Mouse (Mus musculus): ENCODE results near the gene Socs4.
"Not testable (repeated sequence)": the region's sequence is repeated elsewhere in the genome, so short reads cannot be mapped to it uniquely, and the experiment has no call there.

The Socs4 gene

DNA sequence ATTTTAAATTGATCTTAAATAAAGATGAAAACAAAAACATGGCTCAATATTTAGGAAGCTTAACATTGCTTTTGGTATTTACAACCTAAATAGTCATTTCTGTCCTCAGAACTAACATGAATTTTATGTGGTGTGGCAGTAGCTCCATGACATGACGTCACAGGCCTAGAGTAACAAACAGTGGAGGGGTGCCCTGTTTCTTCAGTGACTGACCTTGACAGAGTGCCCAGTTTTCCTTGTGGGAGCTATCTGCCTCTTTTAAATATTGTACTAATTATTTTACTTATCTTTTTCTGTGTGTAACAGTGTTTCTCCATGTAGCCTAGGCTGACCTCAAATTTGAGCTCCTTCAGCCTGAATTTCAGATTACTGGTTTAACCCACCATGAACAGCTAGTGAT, 15.0 kb downstream of the Socs4 start:
- DNase-seq, result no peak

DNA sequence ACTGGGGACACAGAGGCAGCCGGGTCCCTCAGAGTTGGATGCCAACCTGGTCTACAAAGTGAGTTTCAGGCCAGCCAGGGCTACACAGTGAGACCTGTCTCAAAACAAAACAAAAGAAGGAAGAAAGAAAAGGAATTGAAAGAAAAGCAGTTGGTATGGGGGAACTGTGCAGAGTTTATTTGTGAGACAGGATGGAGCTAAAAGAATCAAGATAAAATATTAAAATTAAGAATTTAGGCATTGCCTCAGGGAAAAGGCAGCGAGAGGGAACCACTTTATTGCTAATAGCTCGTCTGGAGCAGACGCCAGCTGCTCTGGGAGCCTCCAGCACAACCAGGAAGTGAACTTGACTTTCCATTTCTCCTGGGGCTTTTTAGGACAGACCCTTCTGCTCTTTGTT, 17.4 kb downstream of the Socs4 start:
- no peak for DNase-seq

DNA sequence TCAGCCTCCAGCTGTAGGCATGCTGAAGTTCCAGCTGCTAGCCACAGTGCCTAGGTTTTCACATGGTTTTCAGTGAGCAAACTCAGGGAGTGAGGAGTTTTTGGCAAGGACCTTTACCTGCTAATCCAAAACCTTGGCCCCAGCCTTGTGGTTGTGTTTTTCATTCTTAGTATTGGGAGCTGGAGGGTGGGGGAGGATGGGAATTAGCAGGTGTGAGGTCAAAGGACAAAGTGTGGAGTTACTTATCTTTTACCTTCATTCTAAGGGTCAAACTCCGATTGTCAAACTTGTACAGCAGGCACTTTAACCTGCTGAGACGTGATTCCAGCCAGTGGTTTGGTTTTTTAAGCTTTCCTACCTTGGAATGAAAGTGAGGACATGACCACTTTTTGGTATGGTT, 19.5 kb downstream of the Socs4 start:
- no peak for DNase-seq

DNA sequence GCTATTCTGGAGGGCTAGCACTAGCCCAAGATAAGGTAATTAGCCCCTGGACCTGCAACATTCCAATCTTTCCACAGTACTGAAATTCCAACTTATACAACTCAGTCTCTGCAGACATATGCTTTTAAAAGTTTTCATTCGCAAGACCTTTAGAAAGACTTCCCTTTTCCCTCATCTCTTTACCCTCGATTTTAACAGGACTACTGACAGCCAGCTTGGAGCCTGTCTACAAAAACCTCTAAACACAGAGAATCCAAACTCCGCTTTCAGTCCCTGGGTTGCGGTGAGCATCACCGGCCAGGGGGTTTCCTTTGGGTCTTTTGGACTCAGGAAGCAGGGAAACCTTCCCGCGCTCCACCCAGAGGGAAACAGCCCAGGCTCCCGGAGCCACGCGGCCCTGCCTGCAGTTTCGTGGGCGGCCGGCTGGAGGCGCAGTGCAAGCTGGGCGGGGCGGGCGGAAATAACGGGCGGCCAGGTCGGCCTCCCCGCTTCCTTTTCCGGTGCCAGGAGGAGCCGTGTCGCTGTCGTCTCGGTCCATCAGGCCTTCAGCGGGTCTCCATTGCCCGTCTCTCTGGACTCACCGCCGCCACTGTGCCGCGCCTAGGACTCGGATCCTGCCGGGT, 21.2 kb downstream of the Socs4 start, which contains the start of gene Mapk1ip1l:
TSS of gene Mapk1ip1l (plus strand) at position 482 of the 623 bp plus-strand sequence.
- peak; percentile 86 for DNase-seq

DNA sequence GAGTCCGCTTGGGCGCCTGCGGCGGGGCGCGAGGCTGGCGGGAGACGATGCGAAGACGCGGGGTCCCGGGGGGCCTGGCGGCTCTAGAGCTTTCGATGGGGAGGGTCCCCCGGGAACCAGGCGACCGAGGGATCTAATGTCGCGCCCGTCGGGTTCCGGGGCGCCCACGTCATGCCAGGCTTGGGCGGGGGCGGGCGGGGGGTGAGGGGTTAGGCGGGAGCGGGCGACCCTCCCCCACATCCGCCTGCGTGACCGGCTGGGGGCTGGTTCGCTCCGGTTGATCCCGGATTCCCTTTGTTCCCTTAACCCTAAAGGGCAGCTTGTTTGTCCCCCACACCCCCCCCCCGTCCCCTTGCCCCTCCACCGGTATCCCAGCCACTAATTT, 21.7 kb downstream of the Socs4 start:
- no peak for DNase-seq

DNA sequence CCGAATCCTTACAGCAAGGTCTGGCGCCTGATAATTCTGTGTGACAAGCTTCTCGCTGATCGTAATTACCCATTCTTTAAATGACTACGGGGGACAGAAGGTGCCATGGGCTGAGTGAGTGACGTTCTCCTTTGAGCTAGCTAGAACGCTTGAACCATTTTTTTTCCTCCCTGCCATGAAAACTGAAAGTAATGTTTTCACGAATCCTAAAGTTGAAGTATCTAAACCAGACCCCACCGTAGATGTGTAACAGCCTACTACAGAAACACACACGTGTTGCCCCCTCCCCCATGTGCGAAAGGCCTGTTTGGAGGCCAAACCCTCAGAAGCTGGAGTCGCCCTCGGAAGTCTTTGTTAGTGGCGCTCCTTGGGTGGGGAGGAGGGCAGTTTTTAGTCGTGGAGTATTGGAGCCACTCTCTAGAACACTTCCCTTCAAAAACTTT, 22.1 kb downstream of the Socs4 start:
- no peak for DNase-seq

DNA sequence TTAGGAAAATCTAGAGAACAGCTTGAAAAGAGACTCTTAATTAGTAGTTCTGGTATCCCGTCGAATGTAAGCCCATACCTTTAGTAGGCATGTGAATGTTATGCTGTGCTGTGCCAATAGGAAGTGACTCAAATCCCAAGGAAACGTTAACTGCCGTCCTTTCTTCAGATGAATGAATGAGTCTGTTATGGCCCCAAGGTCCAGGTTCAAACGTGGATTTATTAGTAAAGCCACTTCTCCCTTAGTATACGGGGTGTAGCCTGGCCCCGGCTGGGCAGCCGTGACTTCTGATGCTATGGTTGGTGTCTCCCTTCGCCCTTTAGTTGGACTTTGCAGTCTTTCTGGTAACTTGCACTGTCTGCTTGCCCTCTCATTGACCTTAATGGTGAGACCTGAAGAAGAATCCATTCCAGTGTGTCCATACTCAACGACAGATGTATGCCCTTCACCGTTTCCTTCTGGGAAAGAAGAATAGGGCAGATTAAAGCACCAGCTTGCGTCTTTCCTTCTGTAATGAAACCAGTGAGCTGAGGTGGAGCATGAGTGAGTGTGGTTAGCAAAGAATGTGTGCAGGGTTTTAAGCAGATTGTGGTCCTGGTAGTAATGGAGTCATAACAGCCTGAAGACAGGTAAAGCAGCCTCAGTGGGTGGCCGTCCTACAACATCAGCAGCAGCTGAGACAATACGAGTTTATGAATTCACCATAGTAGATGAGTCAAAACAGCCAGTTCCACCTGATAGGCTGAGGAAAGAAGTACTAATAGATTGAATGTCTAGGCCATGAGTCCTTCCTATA, 26.4 kb downstream of the Socs4 start:
- DNase-seq, result no peak

DNA sequence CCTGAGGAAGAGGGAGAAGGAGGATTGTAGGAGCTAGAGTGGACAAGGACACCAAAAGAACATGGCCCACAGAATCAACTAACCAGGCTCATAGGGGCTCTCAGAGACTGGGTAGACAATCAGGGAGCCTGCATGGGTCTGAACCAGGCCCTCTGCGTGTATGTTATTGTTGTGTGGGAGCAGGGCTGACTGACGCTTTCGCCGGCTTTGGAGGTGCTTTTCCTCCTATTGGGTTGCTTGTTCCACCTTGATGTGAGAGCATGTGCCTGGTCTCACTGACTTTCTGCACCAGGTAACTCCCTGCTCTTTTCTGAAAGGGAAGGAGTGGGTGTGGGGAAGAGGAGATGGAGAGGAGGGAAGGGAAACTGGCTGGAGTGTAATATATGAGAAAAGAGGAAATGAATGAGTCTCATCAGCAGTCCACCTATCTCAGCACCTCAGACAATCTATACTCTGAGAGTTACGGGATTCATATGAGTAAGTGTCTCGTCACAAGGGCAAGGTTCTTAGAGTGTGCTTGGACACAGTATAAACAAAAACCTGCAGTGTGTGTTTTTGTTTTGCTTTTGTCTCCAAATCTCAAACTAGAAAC, 28.2 kb downstream of the Socs4 start:
- no peak for DNase-seq

DNA sequence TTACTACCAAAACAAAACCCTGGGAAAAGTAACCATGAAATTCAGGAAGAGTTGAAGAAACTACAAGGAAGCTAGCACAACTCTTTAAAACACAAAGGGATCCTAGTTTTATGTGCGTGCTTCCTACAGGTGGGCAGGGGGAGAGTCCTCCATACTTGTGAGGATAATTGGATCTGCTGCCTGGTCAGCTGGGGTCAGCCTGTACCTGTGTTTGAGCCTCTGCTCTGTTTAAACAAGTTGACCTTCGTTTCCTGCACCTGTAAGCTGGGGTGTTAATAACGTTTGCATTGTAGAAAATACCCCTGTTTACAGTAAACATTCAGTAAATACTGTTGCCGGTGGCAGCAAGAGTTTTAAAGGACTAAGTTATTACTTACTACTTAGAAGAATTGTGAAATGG, 29.2 kb downstream of the Socs4 start:
- no peak for DNase-seq

DNA sequence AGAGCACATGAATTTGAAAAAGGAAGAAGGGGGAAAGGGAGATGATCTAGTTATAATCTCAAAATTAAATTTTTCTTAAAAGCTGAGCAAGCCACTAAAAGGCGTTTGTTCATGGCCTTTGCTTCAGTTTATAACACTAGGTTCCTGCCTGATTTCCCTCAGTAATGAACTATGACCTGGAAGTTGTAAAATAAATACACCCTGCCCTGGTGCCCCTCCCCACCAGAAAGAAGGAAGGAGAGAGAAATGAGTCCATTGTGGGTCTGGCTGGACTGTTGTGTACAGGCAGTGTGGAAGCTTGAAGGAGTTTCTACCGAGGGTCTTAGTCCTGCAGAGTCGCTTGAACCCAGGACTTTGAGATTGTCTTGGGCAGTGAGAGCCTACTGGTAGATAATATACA, 30.9 kb downstream of the Socs4 start:
- no peak for DNase-seq

DNA sequence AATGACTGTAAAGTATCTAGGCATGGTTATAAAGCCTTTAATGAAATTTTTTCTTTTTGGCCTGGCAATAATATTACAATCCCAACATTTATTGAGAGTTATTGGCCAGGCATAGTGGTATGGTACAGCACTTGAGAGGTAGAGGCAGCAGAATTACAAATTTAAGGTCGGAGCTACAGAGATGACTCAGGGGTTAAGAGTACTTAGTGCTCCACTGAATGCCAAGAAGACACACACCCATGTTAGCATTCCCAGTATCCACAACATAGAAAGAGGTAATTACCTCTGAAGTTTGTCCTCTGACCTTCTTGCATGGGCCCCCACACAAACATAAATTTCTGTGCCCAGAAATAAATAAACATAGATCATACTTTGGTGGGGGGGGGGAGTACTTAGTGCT, 32.3 kb downstream of the Socs4 start:
- DNase-seq, result no peak

DNA sequence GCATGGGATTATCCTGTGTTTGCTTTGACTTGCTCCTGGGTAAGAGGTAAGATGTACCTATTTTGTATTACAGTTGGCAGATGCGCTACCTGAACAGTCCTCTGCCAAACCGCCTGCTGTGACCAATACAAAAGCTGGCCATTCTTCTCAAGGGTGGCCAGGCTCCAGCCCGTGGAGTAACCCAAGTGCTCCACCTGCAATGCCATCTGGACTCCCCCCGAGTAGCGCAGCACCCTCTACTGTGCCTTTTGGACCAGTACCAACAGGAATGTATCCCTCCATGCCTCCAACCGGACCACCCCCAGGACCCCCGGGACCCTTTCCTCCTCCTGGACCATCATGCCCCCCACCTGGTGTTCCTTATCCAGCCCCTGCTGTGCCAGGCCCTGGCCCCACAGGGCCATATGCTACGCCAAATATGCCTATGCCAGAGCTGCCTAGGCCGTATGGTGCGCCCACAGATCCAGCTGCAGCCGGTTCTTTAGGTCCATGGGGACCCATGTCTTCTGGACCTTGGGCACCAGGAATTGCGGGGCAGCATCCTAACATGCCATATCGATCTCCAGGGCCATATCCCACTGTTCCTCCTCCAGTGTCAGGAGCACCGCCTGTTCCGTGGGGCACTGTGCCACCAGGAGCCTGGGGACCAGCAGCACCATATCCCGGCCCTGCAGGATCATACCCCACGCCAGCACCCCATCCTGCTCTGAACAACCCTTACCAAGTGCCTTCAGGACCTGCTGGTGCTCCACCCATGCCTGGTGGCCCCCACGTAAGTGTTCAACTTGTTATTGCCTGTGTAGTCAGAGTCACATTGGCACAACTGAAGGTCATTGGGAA, 33.8 kb downstream of the Socs4 start:
- DNase-seq, result peak; percentile 92

DNA sequence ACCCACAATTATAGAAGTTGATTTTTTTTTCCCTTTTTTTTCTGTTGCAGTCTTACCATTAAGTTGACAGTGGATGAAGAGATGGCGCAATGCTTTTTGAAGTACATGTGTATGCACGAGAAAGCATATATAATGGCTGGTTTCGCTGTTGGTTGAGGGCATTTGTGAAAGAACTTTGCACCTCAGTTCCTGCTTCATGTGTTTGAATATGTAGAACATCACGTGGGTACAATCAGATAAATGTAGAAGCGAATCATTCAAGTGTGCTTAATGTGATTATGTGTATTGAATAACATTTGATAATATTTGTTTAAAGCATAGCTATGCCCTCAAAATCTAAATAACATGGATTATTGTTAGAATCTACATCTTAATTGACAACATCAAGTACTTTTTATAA, 42.6 kb downstream of the Socs4 start:
- DNase-seq, result no peak

DNA sequence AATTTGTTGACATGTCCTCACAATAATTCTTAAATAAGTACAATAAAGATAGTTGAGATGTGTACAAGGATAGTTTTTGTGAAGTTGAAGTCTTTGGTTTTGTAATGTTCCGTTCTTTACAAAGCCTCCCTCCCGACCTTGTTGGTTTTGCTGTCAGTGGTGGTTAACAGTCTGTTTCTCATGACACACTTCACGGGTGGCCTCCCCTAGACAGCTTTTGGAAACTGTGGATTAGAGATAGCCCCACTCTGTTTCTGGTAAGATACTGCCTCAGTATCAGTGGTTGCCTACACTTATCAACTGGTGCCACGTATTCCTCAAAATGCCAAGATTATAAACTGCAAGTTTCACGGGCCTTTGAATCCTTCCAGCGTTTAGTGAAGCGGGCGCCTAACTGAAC, 44.9 kb downstream of the Socs4 start:
- not testable (repeated sequence) for DNase-seq

DNA sequence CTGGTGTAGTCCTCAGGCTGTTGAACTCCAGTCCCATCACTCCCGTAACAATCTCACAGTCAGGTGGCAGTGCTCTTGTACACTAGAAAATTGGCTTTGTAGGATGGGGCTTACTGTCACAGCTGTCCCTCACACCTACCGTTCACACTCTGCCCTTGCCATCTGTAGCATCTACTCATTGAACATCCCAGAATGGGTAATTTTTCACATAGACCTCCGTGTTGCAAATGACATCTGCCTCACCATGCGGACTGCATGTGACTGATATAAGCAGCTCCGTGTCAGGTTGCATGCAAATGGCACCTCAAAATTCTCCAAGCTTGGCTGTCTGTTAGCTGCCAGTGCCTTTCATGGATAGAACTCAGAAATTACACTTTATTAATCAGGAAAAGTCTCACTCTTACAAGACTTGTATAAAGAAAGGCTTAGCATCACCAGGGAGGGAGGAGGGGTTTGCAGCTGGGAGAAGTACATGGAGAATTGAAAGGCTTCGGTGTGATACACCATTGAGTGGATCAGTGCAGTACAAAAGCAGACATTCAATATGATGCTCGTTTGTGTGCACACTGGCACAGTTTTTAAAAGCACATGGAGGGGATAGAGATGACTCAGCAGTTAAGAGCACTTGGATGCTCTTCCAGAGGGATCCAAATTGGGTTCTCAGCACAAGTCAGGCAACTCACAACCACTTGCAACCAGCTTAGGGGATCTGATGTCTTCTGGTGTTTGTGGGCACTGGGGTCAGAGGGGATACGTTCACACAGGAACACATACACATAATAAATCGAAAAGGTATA, 49.4 kb downstream of the Socs4 start:
- DNase-seq, result no peak

DNA sequence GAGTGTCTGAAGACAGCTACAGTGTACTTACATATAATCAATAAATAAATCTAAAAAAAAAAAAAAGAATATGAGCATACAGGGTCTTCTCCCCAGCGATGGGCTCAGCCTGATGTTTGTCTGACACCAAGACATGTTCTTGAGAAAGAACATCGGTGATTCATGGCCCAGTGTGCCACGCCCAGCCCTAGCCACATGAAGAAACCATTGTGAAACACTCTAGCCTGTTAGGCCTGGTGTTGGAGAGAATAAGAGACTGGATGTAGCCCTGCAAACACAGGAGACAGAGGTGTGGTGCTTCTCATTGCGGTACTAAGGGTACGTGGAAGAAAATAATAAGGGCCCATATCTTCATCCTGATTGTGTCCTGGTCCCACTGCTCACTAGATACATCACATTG, 50.6 kb downstream of the Socs4 start:
- DNase-seq, result no peak

DNA sequence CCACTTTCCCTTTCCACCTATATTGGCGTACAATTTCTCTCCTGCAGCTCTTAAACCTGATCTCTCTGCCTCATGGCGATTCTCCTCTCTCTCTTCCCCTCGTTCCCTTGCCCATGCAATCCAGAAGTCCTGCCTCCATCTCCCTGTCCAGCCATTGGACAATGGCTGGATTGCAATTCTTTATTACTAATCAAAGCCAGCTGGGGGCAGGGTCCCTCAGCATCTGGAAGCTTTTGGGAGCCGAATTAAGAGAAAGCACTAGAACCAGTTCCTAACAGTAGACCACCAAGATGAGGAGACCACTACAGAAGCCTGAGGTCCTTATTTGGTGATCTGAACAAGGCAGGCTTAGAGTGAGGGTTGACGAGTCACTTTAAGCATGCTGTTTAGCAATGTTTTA, 55.2 kb downstream of the Socs4 start:
- DNase-seq, result no peak

DNA sequence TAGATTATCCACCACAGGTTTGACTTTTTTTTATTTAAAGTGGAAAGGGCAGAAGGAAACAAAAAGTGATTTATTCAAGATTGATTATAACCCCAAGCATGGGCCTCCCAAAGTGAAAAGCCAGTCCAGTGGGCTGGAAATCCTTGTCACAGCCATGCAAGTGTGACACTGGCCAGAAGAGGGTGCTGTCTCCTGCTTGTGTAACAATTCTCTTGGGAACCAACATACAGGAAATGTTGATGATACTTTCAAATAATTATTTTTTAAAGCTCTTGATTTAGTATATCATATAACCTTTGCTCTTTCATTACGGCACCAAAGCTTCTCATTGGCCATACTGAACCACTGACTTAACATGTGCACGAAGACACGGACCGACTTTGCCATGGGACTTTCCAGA, 58.1 kb downstream of the Socs4 start:
- DNase-seq, result no peak

DNA sequence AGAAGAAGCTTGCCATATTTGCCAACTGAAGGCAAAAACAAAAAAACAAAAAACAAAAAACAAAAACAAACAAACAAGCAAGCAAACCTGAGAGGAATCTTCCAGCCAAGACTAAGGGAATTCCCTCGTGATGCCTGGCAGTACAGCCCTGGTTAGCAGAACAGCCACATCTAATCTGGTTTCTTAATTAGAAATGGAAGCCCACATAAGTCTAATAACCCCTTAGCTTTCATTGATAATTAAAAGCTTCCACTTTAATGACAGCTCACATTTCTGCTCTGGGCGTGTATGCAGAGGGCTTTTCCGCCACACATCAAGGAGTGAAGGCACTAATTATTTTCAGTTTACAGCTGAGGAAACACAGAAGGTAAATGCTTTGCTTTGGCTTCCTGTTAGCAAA, 58.6 kb downstream of the Socs4 start:
- no peak for DNase-seq

DNA sequence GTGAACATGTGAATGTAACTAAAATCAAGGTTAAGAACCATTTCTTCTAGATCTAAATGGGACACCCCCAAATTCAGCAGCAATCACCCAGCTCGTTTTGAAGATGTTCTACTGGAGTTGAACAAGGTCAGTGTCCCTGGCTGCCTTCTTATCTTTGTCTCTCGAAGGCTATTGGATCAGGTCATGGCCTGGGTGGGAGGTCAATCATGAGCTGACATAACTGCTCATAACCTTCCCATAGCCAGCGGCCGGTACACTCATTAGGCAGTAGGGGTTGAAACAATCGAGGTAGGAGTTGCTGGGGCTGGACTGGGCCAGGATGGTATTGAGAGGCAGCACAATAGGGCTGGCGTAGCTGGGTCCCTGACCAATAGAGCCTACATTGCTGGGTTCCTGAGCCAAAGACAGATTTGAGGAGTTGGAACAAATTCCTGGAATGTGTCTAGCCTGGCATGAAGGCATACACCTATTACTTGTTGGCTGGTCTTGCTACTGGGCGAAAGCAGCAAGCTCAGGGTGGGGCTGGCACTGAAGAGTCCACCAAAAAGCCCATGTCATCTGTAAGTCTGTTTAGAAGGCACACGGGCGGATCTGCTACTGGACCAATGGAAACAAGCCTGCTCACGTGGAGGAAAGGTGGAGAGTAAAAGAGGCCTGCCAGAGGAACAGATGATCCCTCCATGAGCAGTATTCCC, 63.6 kb downstream of the Socs4 start:
- no peak for DNase-seq

DNA sequence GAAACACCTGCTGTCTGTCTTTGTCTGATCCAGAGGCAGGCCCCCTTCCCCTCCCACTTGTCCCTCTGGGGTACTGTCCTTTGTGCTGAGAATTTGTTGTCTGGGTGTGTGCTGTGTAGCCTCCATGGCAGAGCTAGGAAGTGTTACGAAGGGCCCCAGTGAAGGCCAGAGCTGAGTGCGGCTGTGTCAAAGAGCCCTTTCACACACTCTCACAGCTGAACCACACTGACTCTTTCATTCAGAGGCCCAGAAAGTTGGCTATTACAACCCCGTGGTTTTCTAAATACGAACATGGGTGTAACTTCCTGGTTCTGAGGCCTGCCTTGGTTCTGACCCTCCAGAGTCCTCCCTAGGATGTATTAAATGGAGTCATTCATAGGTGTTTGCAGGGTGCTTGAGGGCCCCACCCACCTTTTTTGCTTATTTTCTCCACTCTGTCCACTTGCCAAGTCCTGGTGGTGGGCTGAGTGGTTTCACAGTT, 65.1 kb downstream of the Socs4 start:
- DNase-seq, result no peak
